Mouse (Mus musculus): ENCODE data around the gene Hist2h2ab.
"Not testable (repeated sequence)": the region's sequence is repeated elsewhere in the genome, so short reads cannot be mapped to it uniquely, and the experiment has no call there.

The Hist2h2ab gene

GRCm38 (mm10) chr3:96237904-96238511, 18.3 kb downstream of the Hist2h2ab start:
- DNase-seq, result no peak

GRCm38 (mm10) chr3:96238954-96239793, 19.5 kb downstream of the Hist2h2ab start, which contains the start of gene Hist2h3c2:
TSS of gene Hist2h3c2 (minus strand) at chr3:96239127.
- peak; percentile 28 to 44 for DNase-seq

- peak; percentile 95 to 100 for DNase-seq
Observed at GRCm38 (mm10) chr3:96239949-96240798, 20.5 kb downstream of the Hist2h2ab start, which contains the start of gene Hist2h2aa2. TSS of gene Hist2h2aa2 (minus strand) at chr3:96240276.

- no peak for DNase-seq
Observed at GRCm38 (mm10) chr3:96240799-96241197, 21.1 kb downstream of the Hist2h2ab start.

GRCm38 (mm10) chr3:96243921-96244572, 24.4 kb downstream of the Hist2h2ab start:
- DNase-seq, result no peak

- DNase-seq, result peak; percentile 88 to 90
Observed at GRCm38 (mm10) chr3:96245003-96245886, 25.6 kb downstream of the Hist2h2ab start, which contains the start of gene Hist2h2aa1. TSS of gene Hist2h2aa1 (plus strand) at chr3:96245497.

GRCm38 (mm10) chr3:96246018-96246417, 26.4 kb downstream of the Hist2h2ab start:
- DNase-seq, result not testable (repeated sequence)

- DNase-seq, result not testable (repeated sequence)
Observed at GRCm38 (mm10) chr3:96246427-96246856, 26.8 kb downstream of the Hist2h2ab start, which contains the start of gene Hist2h3c1. TSS of gene Hist2h3c1 (plus strand) at chr3:96246685.

GRCm38 (mm10) chr3:96247356-96248140, 27.9 kb downstream of the Hist2h2ab start:
- DNase-seq, result no peak

- no peak for DNase-seq
Observed at GRCm38 (mm10) chr3:96248141-96249033, 28.7 kb downstream of the Hist2h2ab start.

GRCm38 (mm10) chr3:96249034-96249345, 29.3 kb downstream of the Hist2h2ab start:
- no peak for DNase-seq

GRCm38 (mm10) chr3:96250890-96251289, 31.2 kb downstream of the Hist2h2ab start:
- DNase-seq, result no peak

GRCm38 (mm10) chr3:96251787-96252186, 32.1 kb downstream of the Hist2h2ab start:
- no peak for DNase-seq

- no peak for DNase-seq
Observed at GRCm38 (mm10) chr3:96254683-96255355, 35.2 kb downstream of the Hist2h2ab start.

GRCm38 (mm10) chr3:96255926-96256593, 36.4 kb downstream of the Hist2h2ab start:
- DNase-seq, result no peak

- DNase-seq, result no peak
Observed at GRCm38 (mm10) chr3:96257190-96257589, 37.5 kb downstream of the Hist2h2ab start.

GRCm38 (mm10) chr3:96260220-96260619, 40.6 kb downstream of the Hist2h2ab start:
- DNase-seq, result no peak

GRCm38 (mm10) chr3:96261623-96262022, 42.0 kb downstream of the Hist2h2ab start:
- DNase-seq, result no peak

All from cerebellum, postnatal 36 days (tissue).